Mouse (Mus musculus) kidney, adult 10 weeks (tissue): Measurements from ENCODE around the gene 2200002J24Rik. TPM values are rescaled to one million over a fixed set of nuclear protein-coding genes. Genes with fewer than 3 reads are reported as not detected.

Experiments
- polyA plus RNA-seq: library from polyadenylated mRNA; stranded (reverse); fragments of 350-450 nt; fragmentation: Illumina TruSeq; extraction: RNeasy Lipid Tissue Mini Kit (QIAGEN cat#74804); gene quantifications from one replicate; pipeline ENCODE4 v1.2.3, GENCODE M21; 2014; ENCODE audit warnings: low read depth, low replicate concordance

2200002J24Rik gene
- polyA plus RNA-seq: not detected

DNA sequence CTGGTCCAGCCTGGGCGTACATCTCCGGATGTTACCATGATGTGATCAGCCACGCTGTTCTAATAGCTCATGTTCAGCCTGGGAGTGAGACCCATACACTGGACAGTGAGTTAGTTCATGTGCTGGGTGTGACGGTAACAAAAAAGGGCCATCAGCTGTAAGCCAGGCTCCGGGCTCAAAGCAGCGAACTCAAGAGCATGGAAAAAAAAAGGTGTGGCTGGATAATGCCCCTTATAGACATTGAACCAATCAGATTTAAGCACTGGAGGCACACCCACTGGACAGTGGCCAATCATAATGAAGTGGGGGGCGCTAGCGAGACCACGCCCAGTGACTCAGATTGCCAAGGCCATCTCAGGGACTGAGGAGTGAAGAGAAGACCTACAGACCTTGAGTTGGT is at the start of gene 2200002J24Rik:
Gene 2200002J24Rik, plus strand, starts transcription at position 338 of the 400 bp plus-strand sequence.

DNA sequence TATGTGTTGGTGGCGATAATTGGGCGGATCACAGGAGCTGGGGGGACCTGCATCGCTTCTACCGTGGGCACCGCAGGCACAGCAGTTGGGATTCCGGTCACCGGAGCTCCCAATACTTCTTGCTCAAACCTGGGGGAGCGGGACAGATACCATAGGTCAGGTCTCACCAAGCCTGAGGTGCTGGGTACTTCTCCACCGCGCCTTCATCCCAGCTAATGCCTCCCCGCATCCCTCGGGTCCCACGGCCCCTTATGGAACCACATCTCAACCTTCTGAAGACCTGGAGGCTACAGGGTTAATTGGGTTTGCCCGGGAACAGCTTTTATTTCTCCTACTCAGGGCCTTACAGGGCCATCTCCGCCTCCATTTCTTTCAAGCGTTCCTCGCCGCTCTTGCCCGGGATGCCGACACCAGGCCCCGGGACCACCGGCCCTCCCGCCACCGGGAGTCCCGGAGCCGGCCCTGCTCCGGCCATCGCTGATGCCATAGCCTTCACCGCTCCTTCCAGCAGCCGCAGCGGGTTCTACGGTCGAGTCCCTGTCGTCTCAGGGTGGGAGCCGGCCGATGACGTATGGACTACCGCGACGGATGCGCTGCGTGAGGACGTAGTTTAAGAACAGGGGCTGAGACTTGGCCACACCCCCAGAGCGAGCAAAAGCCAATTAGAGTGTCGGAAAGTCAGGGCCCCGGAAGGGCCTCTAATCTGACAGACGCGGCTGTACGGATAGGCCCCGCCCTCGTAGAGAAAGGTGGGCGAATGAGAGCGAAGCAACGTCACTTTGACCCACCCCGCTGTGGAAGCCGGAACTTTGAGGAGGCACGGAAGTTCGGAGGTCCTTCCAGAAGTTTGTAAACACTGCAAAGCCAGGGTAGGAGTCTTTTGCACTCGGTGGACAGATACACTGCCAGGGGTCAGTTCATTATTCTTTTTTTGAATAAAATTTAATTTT is 48.9 kb upstream of the 2200002J24Rik start, which contains the start of gene Rbm42:
Gene Rbm42, minus strand, starts transcription at position 727 of the 950 bp plus-strand sequence.

DNA sequence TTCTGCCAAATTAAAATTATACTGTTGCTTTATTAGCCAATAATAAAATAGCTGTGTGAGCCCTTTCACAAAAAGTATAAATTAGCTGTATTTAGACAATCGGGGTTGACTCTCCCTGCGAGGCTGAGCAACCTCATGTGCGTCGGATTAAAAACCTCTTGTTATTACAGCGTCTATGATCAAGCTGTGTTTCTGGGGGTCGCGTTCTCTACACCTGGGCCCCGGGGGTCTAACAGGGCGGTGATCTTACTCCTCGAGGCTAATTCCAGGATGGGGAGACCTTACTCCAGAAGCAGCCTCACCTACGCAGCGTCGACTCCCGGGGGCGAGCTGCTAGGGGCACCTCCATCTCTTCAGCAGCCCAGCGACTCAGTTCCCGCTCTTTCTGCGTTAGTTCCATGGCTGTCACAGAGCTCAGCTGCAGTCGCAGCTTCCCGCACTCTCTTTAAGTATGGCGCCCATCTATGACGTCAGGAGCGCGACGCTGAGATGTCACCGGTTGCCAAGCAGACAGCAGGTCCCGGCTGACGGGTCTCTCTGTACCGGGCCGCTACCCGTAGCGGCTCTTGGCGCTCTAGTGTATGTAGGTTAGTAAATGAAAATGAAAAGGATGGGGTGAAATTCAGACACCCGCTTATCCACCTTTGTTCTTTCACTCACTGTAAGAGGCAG is 34.1 kb upstream of the 2200002J24Rik start, which contains the start of gene Haus5:
Gene Haus5, minus strand, starts transcription at position 466 of the 672 bp plus-strand sequence.

DNA sequence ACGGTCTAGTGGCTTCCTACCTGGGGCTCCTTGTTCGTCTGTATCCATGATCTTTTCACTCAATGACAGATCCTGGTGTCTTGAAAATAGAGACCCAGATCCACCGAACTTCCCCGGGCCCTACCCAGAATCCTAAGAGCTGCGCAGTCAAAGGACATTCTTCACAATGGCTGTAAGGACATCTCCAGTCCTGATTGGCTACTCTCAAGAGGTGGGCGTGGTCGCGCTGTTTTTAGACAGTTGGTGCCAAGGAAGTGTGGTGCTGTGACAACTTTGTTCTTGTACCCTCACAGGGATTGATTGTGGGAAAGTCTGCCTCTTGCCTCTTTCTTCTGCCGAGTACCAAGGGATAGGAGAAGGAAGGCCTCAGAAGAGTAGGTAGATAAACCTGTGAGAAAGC is 27.2 kb upstream of the 2200002J24Rik start, which contains the start of gene Pmis2:
Gene Pmis2, minus strand, starts transcription at position 126 of the 400 bp plus-strand sequence.

DNA sequence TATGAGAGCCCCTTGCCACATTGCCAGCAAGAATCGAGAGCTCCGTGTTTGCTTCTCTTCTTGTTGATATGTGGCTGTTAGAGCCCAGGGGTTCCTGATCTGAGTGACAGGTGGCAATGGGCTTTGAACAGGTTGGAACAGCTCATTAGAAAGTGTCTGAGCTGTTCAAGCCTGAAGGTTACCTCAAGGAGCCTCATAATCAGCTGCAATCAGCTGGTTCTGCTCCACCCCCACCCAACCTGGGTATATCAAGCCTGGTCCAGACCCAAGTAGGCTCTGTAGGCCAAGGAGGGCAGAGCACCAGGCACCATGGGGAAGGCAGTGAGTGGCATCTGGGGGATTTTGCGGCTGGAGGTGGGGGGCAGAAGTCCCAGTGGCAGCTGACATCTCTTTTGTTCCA is 13.2 kb downstream of the 2200002J24Rik start, which contains the start of gene Atp4a:
Gene Atp4a, plus strand, starts transcription at position 268 of the 400 bp plus-strand sequence.

DNA sequence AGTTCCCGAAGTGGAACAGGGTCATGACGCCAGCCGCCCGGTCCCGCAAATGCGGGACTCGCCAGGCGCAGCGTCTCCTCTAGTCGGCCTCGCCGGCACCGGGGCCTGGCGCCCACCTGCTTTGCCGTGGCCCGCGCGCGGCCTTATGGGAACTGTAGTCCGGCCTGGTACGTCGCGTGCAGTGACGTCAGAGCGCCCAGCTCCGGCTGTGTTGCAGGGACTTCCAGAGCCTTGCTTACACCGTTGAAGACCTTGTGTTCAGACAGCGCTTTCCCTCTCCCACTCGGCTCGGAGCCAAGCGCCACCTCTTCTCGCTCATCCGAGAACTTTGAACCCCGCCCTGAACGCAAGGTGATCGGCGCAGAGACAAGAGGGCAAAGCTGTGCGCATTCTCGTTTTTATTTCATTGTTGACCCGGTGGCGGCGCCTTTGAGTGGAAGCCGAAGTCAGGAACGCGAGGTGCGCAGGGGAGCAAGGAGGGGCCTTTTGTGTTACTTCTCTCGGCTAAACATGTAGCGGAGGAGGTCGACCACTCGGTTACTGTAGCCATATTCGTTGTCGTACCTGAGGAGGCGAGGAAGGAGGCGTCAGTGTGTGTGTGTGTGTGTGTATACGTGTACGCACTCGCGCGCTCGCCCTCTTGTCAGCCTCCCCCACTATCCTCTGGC is 30.8 kb downstream of the 2200002J24Rik start, which contains the start of gene Tmem147:
Gene Tmem147, minus strand, starts transcription at position 145 of the 668 bp plus-strand sequence.

DNA sequence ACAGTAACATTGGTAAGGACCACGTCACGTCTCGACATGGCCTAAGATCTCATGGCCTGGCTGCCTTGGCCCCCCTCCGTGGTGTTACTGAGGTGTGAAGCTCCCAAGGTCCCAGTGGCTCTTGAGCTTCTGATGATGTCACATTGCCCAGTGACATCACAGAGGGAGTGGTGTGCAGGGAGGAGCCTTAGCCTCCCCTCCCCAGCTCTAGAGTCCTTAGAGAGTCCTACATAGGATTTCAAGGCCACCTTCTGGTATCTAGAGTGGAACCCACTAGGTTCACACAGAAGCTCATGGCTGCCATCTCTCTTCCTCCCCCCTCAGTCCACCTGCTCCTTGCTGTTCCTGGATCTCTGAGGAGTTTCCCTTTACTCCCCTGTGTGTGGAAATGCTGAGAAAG is 44.9 kb downstream of the 2200002J24Rik start, which contains the start of gene Gapdhs:
Gene Gapdhs, minus strand, starts transcription at position 65 of the 400 bp plus-strand sequence.

Other genes with a start within 250 kb of the 2200002J24Rik start
- not detected for gene Kirrel2, start 241.2 kb upstream of the 2200002J24Rik start, polyA plus RNA-seq
- 3.5 TPM for gene Nphs1, start 240.6 kb upstream of the 2200002J24Rik start, polyA plus RNA-seq
- 2.5 TPM for gene Prodh2, start 205.3 kb upstream of the 2200002J24Rik start, polyA plus RNA-seq
- gene Arhgap33, start 163.9 kb upstream of the 2200002J24Rik start, polyA plus RNA-seq: 0.12 TPM
- gene Hspb6, start 146.7 kb upstream of the 2200002J24Rik start, polyA plus RNA-seq: 6.5 TPM
- gene Proser3, start 146.6 kb upstream of the 2200002J24Rik start, polyA plus RNA-seq: 0.81 TPM
- not detected for gene Lin37, start 139.1 kb upstream of the 2200002J24Rik start, polyA plus RNA-seq
- 15.9 TPM for gene U2af1l4, start 135.6 kb upstream of the 2200002J24Rik start, polyA plus RNA-seq
- 2.1 TPM for gene Gm49396, start 135.6 kb upstream of the 2200002J24Rik start, polyA plus RNA-seq
- gene Psenen, start 135.3 kb upstream of the 2200002J24Rik start, polyA plus RNA-seq: 24.8 TPM
- gene Igflr1, start 133.5 kb upstream of the 2200002J24Rik start, polyA plus RNA-seq: not detected
- 2.1 TPM for gene Kmt2b, start 110.2 kb upstream of the 2200002J24Rik start, polyA plus RNA-seq
- gene Zbtb32, start 100.0 kb upstream of the 2200002J24Rik start, polyA plus RNA-seq: not detected
- not detected for gene Upk1a, start 86.1 kb upstream of the 2200002J24Rik start, polyA plus RNA-seq
- 1,773 TPM for gene Cox6b1, start 72.8 kb upstream of the 2200002J24Rik start, polyA plus RNA-seq
- not detected for gene Etv2, start 63.1 kb upstream of the 2200002J24Rik start, polyA plus RNA-seq
- gene Rbm42, start 48.6 kb upstream of the 2200002J24Rik start, polyA plus RNA-seq: 0.40 TPM
- 1.5 TPM for gene Haus5, start 33.9 kb upstream of the 2200002J24Rik start, polyA plus RNA-seq
- not detected for gene Pmis2, start 27.3 kb upstream of the 2200002J24Rik start, polyA plus RNA-seq
- gene Atp4a, start 13.3 kb downstream of the 2200002J24Rik start, polyA plus RNA-seq: 6.0 TPM
- 25.1 TPM for gene Tmem147, start 30.6 kb downstream of the 2200002J24Rik start, polyA plus RNA-seq
- not detected for gene Gapdhs, start 44.8 kb downstream of the 2200002J24Rik start, polyA plus RNA-seq
- gene Sbsn, start 52.5 kb downstream of the 2200002J24Rik start, polyA plus RNA-seq: 0.24 TPM
- not detected for gene Dmkn, start 64.8 kb downstream of the 2200002J24Rik start, polyA plus RNA-seq
- gene Krtdap, start 89.0 kb downstream of the 2200002J24Rik start, polyA plus RNA-seq: not detected
- gene Ffar2, start 124.8 kb downstream of the 2200002J24Rik start, polyA plus RNA-seq: not detected
- not detected for gene Ffar3, start 157.3 kb downstream of the 2200002J24Rik start, polyA plus RNA-seq
- not detected for gene Ffar1, start 162.6 kb downstream of the 2200002J24Rik start, polyA plus RNA-seq
- not detected for gene Cd22, start 181.4 kb downstream of the 2200002J24Rik start, polyA plus RNA-seq
- not detected for gene Mag, start 215.9 kb downstream of the 2200002J24Rik start, polyA plus RNA-seq
- gene Hamp2, start 225.8 kb downstream of the 2200002J24Rik start, polyA plus RNA-seq: not detected
- not detected for gene Hamp, start 245.1 kb downstream of the 2200002J24Rik start, polyA plus RNA-seq